Mouse (Mus musculus) retina, postnatal 7 days (tissue): ENCODE results near the gene Dnah17.
A peak's percentile ranks its signal among the peaks of the same experiment; 100 is the strongest.

ENCODE experiments used
- DNase-seq: peaks from one replicate; pipeline ENCODE4 v3.0.0-alpha.2; 2012; ENCODE audit warnings: low read depth, low spot score

The Dnah17 gene

GRCm38 (mm10) chr11:118143731-118144130 is 13.3 kb upstream of the Dnah17 start:
- DNase-seq, result no peak

- no peak for DNase-seq
Measured at GRCm38 (mm10) chr11:118142547-118143165, 12.2 kb upstream of the Dnah17 start.

- no peak for DNase-seq
Measured at GRCm38 (mm10) chr11:118140771-118141565, 10.5 kb upstream of the Dnah17 start.

- no peak for DNase-seq
Measured at GRCm38 (mm10) chr11:118138347-118138746, 7.9 kb upstream of the Dnah17 start.

GRCm38 (mm10) chr11:118136172-118136632 is 5.8 kb upstream of the Dnah17 start:
- DNase-seq, result no peak

GRCm38 (mm10) chr11:118135271-118135670 is 4.8 kb upstream of the Dnah17 start:
- DNase-seq, result no peak

GRCm38 (mm10) chr11:118133752-118134169 is 3.3 kb upstream of the Dnah17 start:
- DNase-seq, result peak; percentile 35

- no peak for DNase-seq
Measured at GRCm38 (mm10) chr11:118133133-118133751, 2.8 kb upstream of the Dnah17 start.

- no peak for DNase-seq
Measured at GRCm38 (mm10) chr11:118132136-118132535, 1.7 kb upstream of the Dnah17 start.

GRCm38 (mm10) chr11:118129812-118130211 is 622 bp downstream of the Dnah17 start:
- DNase-seq, result no peak

GRCm38 (mm10) chr11:118121592-118121991 is 8.8 kb downstream of the Dnah17 start:
- no peak for DNase-seq

- DNase-seq, result no peak
Measured at GRCm38 (mm10) chr11:118118777-118119176, 11.7 kb downstream of the Dnah17 start.

- no peak for DNase-seq
Measured at GRCm38 (mm10) chr11:118114581-118115110, 15.8 kb downstream of the Dnah17 start.

- no peak for DNase-seq
Measured at GRCm38 (mm10) chr11:118113516-118114205, 16.8 kb downstream of the Dnah17 start.

- DNase-seq, result peak; percentile 71
Measured at GRCm38 (mm10) chr11:118104001-118104400, 26.4 kb downstream of the Dnah17 start.

- DNase-seq, result no peak
Measured at GRCm38 (mm10) chr11:118103383-118103782, 27.1 kb downstream of the Dnah17 start.

- DNase-seq, result peak; percentile 80
Measured at GRCm38 (mm10) chr11:118102838-118103237, 27.6 kb downstream of the Dnah17 start.

- no peak for DNase-seq
Measured at GRCm38 (mm10) chr11:118101133-118101532, 29.3 kb downstream of the Dnah17 start.

GRCm38 (mm10) chr11:118096736-118097135 is 33.7 kb downstream of the Dnah17 start:
- DNase-seq, result no peak

GRCm38 (mm10) chr11:118095004-118095403 is 35.4 kb downstream of the Dnah17 start:
- DNase-seq, result no peak

GRCm38 (mm10) chr11:118091002-118091670 is 39.3 kb downstream of the Dnah17 start:
- peak; percentile 20 for DNase-seq
